Mouse (Mus musculus): ENCODE measurements around the gene Immp2l. TPM values are rescaled to one million over a fixed set of nuclear protein-coding genes. Genes with fewer than 3 reads are reported as not detected.

The Immp2l gene
- polyA plus RNA-seq, 1 experiment from 2014 or later = 18.5 TPM

- no peak for ATAC-seq (ENCODE audit: insufficient number of reproducible peaks, insufficient read depth, low FRiP score, low read depth)
- WGBS = 45% methylated on average over 4 of the region's 4 CpGs
Observed at GRCm38 (mm10) chr12:41575221-41575620, 551.3 kb downstream of the Immp2l start.

GRCm38 (mm10) chr12:41593401-41593800 is 569.5 kb downstream of the Immp2l start:
- no peaks in the 10 kb centered on the region for H3K9me3 ChIP-seq (ENCODE audit: control insufficient read depth, low read depth, low read length)
- H3K4me3 ChIP-seq (ENCODE audit: low read depth, low read length) = no peak overlapping the region
- no peaks in the 10 kb centered on the region for H3K4me1 ChIP-seq (ENCODE audit: control insufficient read depth, insufficient read depth, low read length)
- no peak overlapping the region for H3K4me2 ChIP-seq (replicated peaks; ENCODE audit: low read depth, low read length)
- H3K36me3 ChIP-seq (ENCODE audit: control insufficient read depth, insufficient read depth, low read length) = no peaks in the 10 kb centered on the region
- H3K27ac ChIP-seq (ENCODE audit: low read length) = no peak overlapping the region
- H3K27me3 ChIP-seq (ENCODE audit: control insufficient read depth, insufficient read depth, low read length) = no peaks in the 10 kb centered on the region
- WGBS = 73% methylated on average over 5 of the region's 5 CpGs
- ATAC-seq (ENCODE audit: insufficient number of reproducible peaks, insufficient read depth, low FRiP score, low read depth) = no peak
- no peak overlapping the region for H3K9ac ChIP-seq (replicated peaks; ENCODE audit: low read depth, low read length)

More at GRCm38 (mm10) chr12:41575221-41575620, 551.3 kb downstream of the Immp2l start:
- H3K9ac ChIP-seq (replicated peaks; ENCODE audit: low read depth, low read length) = no peak overlapping the region
- H3K4me1 ChIP-seq (ENCODE audit: control insufficient read depth, insufficient read depth, low read length) = no peaks in the 10 kb centered on the region
- no peaks in the 10 kb centered on the region for H3K36me3 ChIP-seq (ENCODE audit: control insufficient read depth, insufficient read depth, low read length)
- H3K4me2 ChIP-seq (replicated peaks; ENCODE audit: low read depth, low read length) = no peak overlapping the region
- no peak overlapping the region for H3K4me3 ChIP-seq (ENCODE audit: low read depth, low read length)
- no peaks in the 10 kb centered on the region for H3K27me3 ChIP-seq (ENCODE audit: control insufficient read depth, insufficient read depth, low read length)
- H3K9me3 ChIP-seq (ENCODE audit: control insufficient read depth, low read depth, low read length) = no peaks in the 10 kb centered on the region
- no peak overlapping the region for H3K27ac ChIP-seq (ENCODE audit: low read length)

- H3K36me3 ChIP-seq (ENCODE audit: control insufficient read depth, insufficient read depth, low read length) = no peaks in the 10 kb centered on the region
- H3K9ac ChIP-seq (replicated peaks; ENCODE audit: low read depth, low read length) = no peak overlapping the region
- 92% methylated on average over 4 of the region's 4 CpGs for WGBS
- H3K27ac ChIP-seq (ENCODE audit: low read length) = no peak overlapping the region
- no peak overlapping the region for H3K4me3 ChIP-seq (ENCODE audit: low read depth, low read length)
- ATAC-seq (ENCODE audit: insufficient number of reproducible peaks, insufficient read depth, low FRiP score, low read depth) = no peak
- H3K4me1 ChIP-seq (ENCODE audit: control insufficient read depth, insufficient read depth, low read length) = no peaks in the 10 kb centered on the region
- no peaks in the 10 kb centered on the region for H3K27me3 ChIP-seq (ENCODE audit: control insufficient read depth, insufficient read depth, low read length)
- no peak overlapping the region for H3K4me2 ChIP-seq (replicated peaks; ENCODE audit: low read depth, low read length)
- no peaks in the 10 kb centered on the region for H3K9me3 ChIP-seq (ENCODE audit: control insufficient read depth, low read depth, low read length)
Observed at GRCm38 (mm10) chr12:41594037-41594436, 570.1 kb downstream of the Immp2l start.

GRCm38 (mm10) chr12:41615271-41615670 is 591.4 kb downstream of the Immp2l start:
- WGBS = 82% methylated on average over 3 of the region's 3 CpGs
- Histone ChIP-seq H3K27me3 (ENCODE audit: control insufficient read depth, insufficient read depth, low read length) (no peaks in the 10 kb centered on the region), H3K4me3 (ENCODE audit: low read depth, low read length) (no peak overlapping the region), H3K27ac (ENCODE audit: low read length) (no peak overlapping the region), H3K4me2 (replicated peaks; ENCODE audit: low read depth, low read length) (no peak overlapping the region), H3K9me3 (ENCODE audit: control insufficient read depth, low read depth, low read length) (no peaks in the 10 kb centered on the region), H3K36me3 (ENCODE audit: control insufficient read depth, insufficient read depth, low read length) (no peaks in the 10 kb centered on the region), H3K9ac (replicated peaks; ENCODE audit: low read depth, low read length) (no peak overlapping the region), H3K4me1 (ENCODE audit: control insufficient read depth, insufficient read depth, low read length) (no peaks in the 10 kb centered on the region)
- no peak for ATAC-seq (ENCODE audit: insufficient number of reproducible peaks, insufficient read depth, low FRiP score, low read depth)

GRCm38 (mm10) chr12:41621341-41621740 is 597.5 kb downstream of the Immp2l start:
- no peaks in the 10 kb centered on the region for H3K4me1 ChIP-seq (ENCODE audit: control insufficient read depth, insufficient read depth, low read length)
- no peak for ATAC-seq (ENCODE audit: insufficient number of reproducible peaks, insufficient read depth, low FRiP score, low read depth)
- H3K9ac ChIP-seq (replicated peaks; ENCODE audit: low read depth, low read length) = no peak overlapping the region
- H3K27ac ChIP-seq (ENCODE audit: low read length) = no peak overlapping the region
- H3K27me3 ChIP-seq (ENCODE audit: control insufficient read depth, insufficient read depth, low read length) = no peaks in the 10 kb centered on the region
- WGBS = 85% methylated on average over 6 of the region's 6 CpGs
- H3K9me3 ChIP-seq (ENCODE audit: control insufficient read depth, low read depth, low read length) = no peaks in the 10 kb centered on the region
- no peak overlapping the region for H3K4me2 ChIP-seq (replicated peaks; ENCODE audit: low read depth, low read length)
- H3K4me3 ChIP-seq (ENCODE audit: low read depth, low read length) = no peak overlapping the region
- no peaks in the 10 kb centered on the region for H3K36me3 ChIP-seq (ENCODE audit: control insufficient read depth, insufficient read depth, low read length)

- no peak for ATAC-seq (ENCODE audit: insufficient number of reproducible peaks, insufficient read depth, low FRiP score, low read depth)
- Histone ChIP-seq H3K4me2 (replicated peaks; ENCODE audit: low read depth, low read length) (no peak overlapping the region), H3K27me3 (ENCODE audit: control insufficient read depth, insufficient read depth, low read length) (no peaks in the 10 kb centered on the region), H3K9ac (replicated peaks; ENCODE audit: low read depth, low read length) (no peak overlapping the region), H3K9me3 (ENCODE audit: control insufficient read depth, low read depth, low read length) (no peaks in the 10 kb centered on the region), H3K36me3 (ENCODE audit: control insufficient read depth, insufficient read depth, low read length) (no peaks in the 10 kb centered on the region), H3K4me1 (ENCODE audit: control insufficient read depth, insufficient read depth, low read length) (no peaks in the 10 kb centered on the region), H3K27ac (ENCODE audit: low read length) (no peak overlapping the region), H3K4me3 (ENCODE audit: low read depth, low read length) (no peak overlapping the region)
- 82% methylated on average over 4 of the region's 4 CpGs for WGBS
Observed at GRCm38 (mm10) chr12:41643262-41643661, 619.4 kb downstream of the Immp2l start.

GRCm38 (mm10) chr12:41644802-41645551 is 621.1 kb downstream of the Immp2l start:
- no peaks in the 10 kb centered on the region for H3K9me3 ChIP-seq (ENCODE audit: control insufficient read depth, low read depth, low read length)
- H3K4me2 ChIP-seq (replicated peaks; ENCODE audit: low read depth, low read length) = no peak overlapping the region
- WGBS = 64% methylated on average over 4 of the region's 4 CpGs
- no peaks in the 10 kb centered on the region for H3K4me1 ChIP-seq (ENCODE audit: control insufficient read depth, insufficient read depth, low read length)
- no peak for ATAC-seq (ENCODE audit: insufficient number of reproducible peaks, insufficient read depth, low FRiP score, low read depth)
- H3K4me3 ChIP-seq (ENCODE audit: low read depth, low read length) = no peak overlapping the region
- no peak overlapping the region for H3K9ac ChIP-seq (replicated peaks; ENCODE audit: low read depth, low read length)
- no peaks in the 10 kb centered on the region for H3K27me3 ChIP-seq (ENCODE audit: control insufficient read depth, insufficient read depth, low read length)
- H3K36me3 ChIP-seq (ENCODE audit: control insufficient read depth, insufficient read depth, low read length) = no peaks in the 10 kb centered on the region
- H3K27ac ChIP-seq (ENCODE audit: low read length) = no peak overlapping the region

GRCm38 (mm10) chr12:41646956-41647575 is 623.2 kb downstream of the Immp2l start:
- Histone ChIP-seq H3K4me3 (ENCODE audit: low read depth, low read length) (no peak overlapping the region), H3K4me2 (replicated peaks; ENCODE audit: low read depth, low read length) (0 out of 2 replicates have a peak overlapping the region, but pooled peaks have one; percentile 3), H3K9ac (replicated peaks; ENCODE audit: low read depth, low read length) (no peak overlapping the region), H3K27ac (ENCODE audit: low read length) (0 out of 2 replicates have a peak overlapping the region, but pooled peaks have one; percentile 10), H3K36me3 (ENCODE audit: control insufficient read depth, insufficient read depth, low read length) (no peaks in the 10 kb centered on the region), H3K4me1 (ENCODE audit: control insufficient read depth, insufficient read depth, low read length) (no peaks in the 10 kb centered on the region), H3K27me3 (ENCODE audit: control insufficient read depth, insufficient read depth, low read length) (no peaks in the 10 kb centered on the region), H3K9me3 (ENCODE audit: control insufficient read depth, low read depth, low read length) (no peaks in the 10 kb centered on the region)
- 15% methylated on average over 5 of the region's 5 CpGs for WGBS
- no peak; the same call in 1 of the 2 replicates for ATAC-seq (ENCODE audit: insufficient number of reproducible peaks, insufficient read depth, low FRiP score, low read depth)

Data from stomach, embryonic 14.5 days (tissue).